Mouse (Mus musculus) inflammation-experienced regulatory T-cells (primary cell): Measurements from ENCODE around the gene Olfr33. TPM values are rescaled to one million over a fixed set of nuclear protein-coding genes. Genes with fewer than 3 reads are reported as not detected.

Experiments
- polyA plus RNA-seq, 2 experiments: library from polyadenylated mRNA; unstranded; fragments of 100-300 nt; shearing (Covaris generic); gene quantifications; one replicate each; pipeline ENCODE4 v1.2.1; 2017

The Olfr33 gene
- polyA plus RNA-seq, result not detected

GRCm38 (mm10) chr7:102718970-102719369 is at the start of gene Olfr33:
Gene Olfr33, minus strand, starts transcription at chr7:102719070.

GRCm38 (mm10) chr7:102759266-102759665 is 40.4 kb upstream of the Olfr33 start, which contains the start of the genes Olfr560 and Olfr78:
Gene Olfr560, minus strand, starts transcription at chr7:102759366.
Gene Olfr78, minus strand, starts transcription at chr7:102759471.

GRCm38 (mm10) chr7:102727391-102727790 is 8.5 kb upstream of the Olfr33 start, which contains the start of gene Olfr559:
Gene Olfr559, minus strand, starts transcription at chr7:102727491.

GRCm38 (mm10) chr7:102701915-102702314 is 17.0 kb downstream of the Olfr33 start, which contains the start of gene Olfr558:
Gene Olfr558, plus strand, starts transcription at chr7:102702215.

GRCm38 (mm10) chr7:102695358-102696125 is 23.3 kb downstream of the Olfr33 start, which contains the start of gene Olfr557:
Gene Olfr557, plus strand, starts transcription at chr7:102695910.

GRCm38 (mm10) chr7:102686944-102687501 is 31.8 kb downstream of the Olfr33 start, which contains the start of gene Trim68:
Gene Trim68, minus strand, starts transcription at chr7:102687327.

GRCm38 (mm10) chr7:102664599-102664998 is 54.3 kb downstream of the Olfr33 start, which contains the start of gene Olfr556:
Gene Olfr556, plus strand, starts transcription at chr7:102664899.

Other genes with a start within 250 kb of the Olfr33 start
- gene Olfr543, start 237.4 kb downstream of the Olfr33 start, polyA plus RNA-seq, result 1 to 10 TPM in 1 of 2 experiments, not detected in 1; 1.2 TPM
- 1 to 10 TPM in 1 of 2 experiments, under 1 TPM in 1; 0.28 to 2.7 TPM for gene Olfr544, start 230.8 kb downstream of the Olfr33 start, polyA plus RNA-seq
- gene Olfr545, start 219.5 kb downstream of the Olfr33 start, polyA plus RNA-seq, result under 1 TPM; 0.28 to 0.97 TPM
- gene Olfr547, start 184.3 kb downstream of the Olfr33 start, polyA plus RNA-seq, result not detected
- not detected for gene Olfr548-ps1, start 178.2 kb downstream of the Olfr33 start, polyA plus RNA-seq
- gene Olfr549, start 169.2 kb downstream of the Olfr33 start, polyA plus RNA-seq, result under 1 TPM in 1 of 2 experiments, not detected in 1; 0.69 TPM
- gene Trim21, start 153.6 kb downstream of the Olfr33 start, polyA plus RNA-seq, result 10 to 100 TPM; 96.3 to 99.0 TPM
- gene Olfr550, start 147.6 kb downstream of the Olfr33 start, polyA plus RNA-seq, result not detected
- not detected for gene Olfr551, start 127.2 kb downstream of the Olfr33 start, polyA plus RNA-seq
- gene Olfr552, start 121.3 kb downstream of the Olfr33 start, polyA plus RNA-seq, result not detected
- not detected for gene Olfr553, start 100.9 kb downstream of the Olfr33 start, polyA plus RNA-seq
- 1 to 10 TPM in 1 of 2 experiments, under 1 TPM in 1; 0.71 to 1.7 TPM for gene Olfr554, start 80.6 kb downstream of the Olfr33 start, polyA plus RNA-seq
- gene Olfr555, start 60.2 kb downstream of the Olfr33 start, polyA plus RNA-seq, result not detected
- under 1 TPM in 1 of 2 experiments, not detected in 1; 0.30 TPM for gene Olfr556, start 54.2 kb downstream of the Olfr33 start, polyA plus RNA-seq
- gene Trim68, start 31.7 kb downstream of the Olfr33 start, polyA plus RNA-seq, result 10 to 100 TPM; 12.4 to 17.0 TPM
- under 1 TPM in 1 of 2 experiments, not detected in 1; 0.24 TPM for gene Olfr557, start 23.2 kb downstream of the Olfr33 start, polyA plus RNA-seq
- not detected for gene Olfr558, start 16.9 kb downstream of the Olfr33 start, polyA plus RNA-seq
- 1 to 10 TPM in 1 of 2 experiments, not detected in 1; 1.5 TPM for gene Olfr559, start 8.4 kb upstream of the Olfr33 start, polyA plus RNA-seq
- not detected for gene Olfr560, start 40.3 kb upstream of the Olfr33 start, polyA plus RNA-seq
- gene Olfr78, start 40.4 kb upstream of the Olfr33 start, polyA plus RNA-seq, result not detected
- gene Olfr561, start 52.2 kb upstream of the Olfr33 start, polyA plus RNA-seq, result not detected
- under 1 TPM in 1 of 2 experiments, not detected in 1; 0.49 TPM for gene Olfr564, start 84.4 kb upstream of the Olfr33 start, polyA plus RNA-seq
- gene Olfr566, start 139.7 kb upstream of the Olfr33 start, polyA plus RNA-seq, result not detected
- under 1 TPM in 1 of 2 experiments, not detected in 1; 0.91 TPM for gene Olfr568, start 158.1 kb upstream of the Olfr33 start, polyA plus RNA-seq
- under 1 TPM in 1 of 2 experiments, not detected in 1; 0.05 TPM for gene Olfr569, start 171.8 kb upstream of the Olfr33 start, polyA plus RNA-seq
- not detected for gene Olfr570, start 175.5 kb upstream of the Olfr33 start, polyA plus RNA-seq
- gene Olfr571, start 198.5 kb upstream of the Olfr33 start, polyA plus RNA-seq, result under 1 TPM in 1 of 2 experiments, not detected in 1; 0.07 TPM
- gene Olfr572, start 205.3 kb upstream of the Olfr33 start, polyA plus RNA-seq, result not detected
- gene Olfr573-ps1, start 223.5 kb upstream of the Olfr33 start, polyA plus RNA-seq, result under 1 TPM in 1 of 2 experiments, not detected in 1; 0.48 TPM
- gene Olfr574, start 229.4 kb upstream of the Olfr33 start, polyA plus RNA-seq, result not detected
- gene Olfr575, start 239.7 kb upstream of the Olfr33 start, polyA plus RNA-seq, result not detected
- gene Olfr576, start 243.6 kb upstream of the Olfr33 start, polyA plus RNA-seq, result under 1 TPM in 1 of 2 experiments, not detected in 1; 0.13 TPM